Mouse (Mus musculus) stomach, embryonic 14.5 days (tissue): ENCODE measurements at regions not wholly inside any gene's neighbourhood (a gene's known extent, or its start where the extent isn't known, plus 50 kb on each side); places are given as distances from the start of the nearest gene placed in this dataset.

Experiments used
- ATAC-seq: fragments of 200-750 bp; cut with Nextera tagmentation; 2 replicates; pipeline ENCODE4 v1.8.0; 2017; ENCODE audit warnings: low read depth, moderate TSS enrichment; ENCODE audit not compliant: insufficient number of reproducible peaks, insufficient read depth, low FRiP score
- H3K27ac ChIP-seq: fragments of 300-500 bp; sonication (generic); 2 replicates; pipeline ENCODE4 v1.5.1; 2014; ENCODE audit warnings: mild to moderate bottlenecking, low read length, moderate library complexity, mixed read lengths
- H3K27me3 ChIP-seq: fragments of 300-500 bp; sonication (generic); 2 replicates; pipeline ENCODE4 v1.6.1; 2014; ENCODE audit warnings: low read length, control low read depth, mixed read lengths; ENCODE audit not compliant: control insufficient read depth, insufficient read depth
- H3K36me3 ChIP-seq: fragments of 300-500 bp; sonication (generic); 2 replicates; pipeline ENCODE4 v1.6.1; 2014; ENCODE audit warnings: mild to moderate bottlenecking, control low read depth, low read length, moderate library complexity, mixed read lengths; ENCODE audit not compliant: control insufficient read depth, insufficient read depth
- H3K4me1 ChIP-seq: fragments of 300-500 bp; sonication (generic); 2 replicates; pipeline ENCODE4 v1.6.1; 2014; ENCODE audit warnings: low read length, control low read depth, mixed read lengths; ENCODE audit not compliant: control insufficient read depth, insufficient read depth
- H3K4me2 ChIP-seq: fragments of 300-500 bp; sonication (generic); replicated peaks from 2 replicates; pipeline ENCODE4 v1.6.1; 2014; ENCODE audit warnings: low read depth, low read length, control low read depth
- H3K4me3 ChIP-seq: fragments of 300-500 bp; sonication (generic); 2 replicates; pipeline ENCODE4 v1.5.1; 2014; ENCODE audit warnings: low read depth, low read length, control low read depth
- H3K9ac ChIP-seq: fragments of 300-500 bp; sonication (generic); replicated peaks from 2 replicates; pipeline ENCODE4 v1.6.1; 2014; ENCODE audit warnings: low read depth, mild to moderate bottlenecking, control low read depth, low read length, moderate library complexity, mixed read lengths
- H3K9me3 ChIP-seq: fragments of 300-500 bp; sonication (generic); 2 replicates; pipeline ENCODE4 v1.6.1; 2016; ENCODE audit warnings: low read depth, low read length, control low read depth; ENCODE audit not compliant: control insufficient read depth
- WGBS: fragments of 180-500 bp; shearing (Covaris S2); extraction: QIAGEN DNeasy Blood & Tissue Kit; methylation state at CpG from one replicate; pipeline ENCODE4 v1.1.7; 2014; 5-methylcytosine and 5-hydroxymethylcytosine counted together

DNA sequence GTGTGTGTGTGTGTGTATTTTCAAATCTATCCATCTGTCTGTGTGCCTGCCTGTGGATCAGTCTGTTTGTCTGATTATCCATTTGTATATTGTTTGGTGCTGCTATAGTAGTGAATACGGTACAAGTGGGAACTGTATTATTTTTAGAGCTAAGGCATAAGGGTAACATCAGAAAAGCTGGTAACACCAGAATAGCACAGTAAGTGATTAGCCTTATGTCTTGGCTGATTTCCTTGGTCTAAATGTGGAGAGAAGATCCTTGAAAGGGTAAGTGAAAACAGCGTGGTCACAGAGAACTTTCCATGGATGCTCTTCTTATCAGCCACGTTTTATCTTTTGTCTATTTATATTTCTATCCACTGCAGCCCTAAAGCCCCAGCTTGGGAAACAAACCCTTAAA, 105.6 kb upstream of the Slc8a1 start:
- 71% methylated on average over 3 of the region's 3 CpGs for WGBS
- no peak overlapping the region for H3K4me3 ChIP-seq
- H3K4me2 ChIP-seq: no peak overlapping the region
- no peaks in the 10 kb centered on the region for H3K36me3 ChIP-seq
- H3K27ac ChIP-seq: no peak overlapping the region
- H3K4me1 ChIP-seq: no peaks in the 10 kb centered on the region
- no peaks in the 10 kb centered on the region for H3K9me3 ChIP-seq
- no peak for ATAC-seq
- no peaks in the 10 kb centered on the region for H3K27me3 ChIP-seq
- H3K9ac ChIP-seq: no peak overlapping the region

DNA sequence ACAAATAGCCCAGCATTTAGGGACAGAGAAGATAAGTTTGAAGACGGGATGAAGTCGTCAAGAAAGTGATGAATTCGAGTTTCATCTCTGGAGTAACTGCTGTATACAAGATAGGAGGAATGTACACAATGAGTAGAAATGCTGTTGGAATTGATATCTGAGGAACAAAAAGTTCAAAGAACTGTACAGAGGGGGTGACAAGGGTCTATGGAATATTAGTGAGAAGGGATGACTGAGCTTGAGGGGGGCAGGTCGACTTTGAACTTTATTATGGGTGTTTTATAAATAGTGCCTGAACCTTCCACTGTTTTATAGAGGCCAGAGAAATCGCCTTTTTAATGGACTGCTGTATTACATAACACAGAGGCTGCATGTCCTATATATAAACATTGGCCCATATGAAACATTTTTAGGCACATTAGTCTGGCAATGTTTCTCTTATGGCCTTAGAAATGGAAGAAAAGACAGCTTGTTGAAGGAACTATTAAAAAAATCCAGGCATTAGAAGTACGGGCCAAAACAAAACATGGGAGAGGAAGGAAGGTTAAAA, 59.7 kb upstream of the Slc8a1 start:
- Histone ChIP-seq H3K27ac (no peak overlapping the region), H3K4me1 (no peaks in the 10 kb centered on the region), H3K4me2 (no peak overlapping the region)

DNA sequence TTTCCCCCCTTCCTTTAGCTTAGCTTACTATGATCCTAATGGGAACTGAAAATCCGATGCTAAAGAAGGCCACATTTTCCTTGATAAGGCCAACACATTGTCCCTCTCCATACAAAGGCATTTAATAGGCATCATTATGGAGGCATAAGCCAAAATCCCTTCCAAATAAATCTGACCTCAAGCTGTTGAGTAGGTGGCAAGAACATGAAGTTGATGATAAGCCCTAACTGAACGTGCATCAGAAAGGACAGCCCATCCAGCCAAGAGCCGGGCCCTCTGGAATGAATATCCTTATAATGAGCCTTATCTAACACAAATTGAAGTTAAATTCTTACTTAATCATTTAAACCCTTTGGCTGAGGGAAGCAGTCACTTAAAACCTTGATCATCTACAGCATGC, 50.6 kb upstream of the Slc8a1 start:
- no peak overlapping the region for H3K4me3 ChIP-seq
- H3K36me3 ChIP-seq: no peaks in the 10 kb centered on the region
- no peak overlapping the region for H3K27ac ChIP-seq
- H3K4me2 ChIP-seq: no peak overlapping the region
- H3K4me1 ChIP-seq: no peaks in the 10 kb centered on the region
- no peak overlapping the region for H3K9ac ChIP-seq
- no peaks in the 10 kb centered on the region for H3K27me3 ChIP-seq
- ATAC-seq: no peak
- no peaks in the 10 kb centered on the region for H3K9me3 ChIP-seq
- WGBS: 86% methylated on average over 3 of the region's 3 CpGs

More for the DNA sequence above, 59.7 kb upstream of the Slc8a1 start:
- Histone ChIP-seq H3K9me3 (no peaks in the 10 kb centered on the region), H3K36me3 (no peaks in the 10 kb centered on the region), H3K4me3 (no peak overlapping the region), H3K27me3 (no peaks in the 10 kb centered on the region), H3K9ac (no peak overlapping the region)
- peak; percentile 37; the same call in 1 of the 2 replicates for ATAC-seq
- WGBS: 34% methylated on average over 6 of the region's 6 CpGs
